Mouse (Mus musculus) ES-Bruce4 (cell line): ENCODE measurements around the gene Snx7.

Source experiments
- CTCF ChIP-seq: IDR thresholded peaks from one replicate; pipeline ENCODE4 v1.8.1; 2011; ENCODE audit warnings: low read depth, low read length
- EP300 ChIP-seq: IDR thresholded peaks from 2 replicates; pipeline ENCODE4 v1.6.1; 2011; ENCODE audit warnings: low read depth, low read length; ENCODE audit not compliant: insufficient read depth
- POLR2A ChIP-seq: IDR thresholded peaks from one replicate; pipeline ENCODE4 v1.8.1; 2011; ENCODE audit warnings: low read length; ENCODE audit not compliant: insufficient read depth

GRCm38 (mm10) chr3:117858996-117859395 is 9.7 kb downstream of the Snx7 start:
- TF ChIP-seq POLR2A (no peak), EP300 (no peak), CTCF (no peak)
